Mouse (Mus musculus): ENCODE results near the gene Cemip2. TPM values are rescaled to one million over a fixed set of nuclear protein-coding genes. Genes with fewer than 3 reads are reported as not detected.

Cemip2 gene
- total RNA-seq, 1 experiment from 2014 or later, result 25.8 TPM

- peak; percentile 32 for DNase-seq
Measured at GRCm38 (mm10) chr19:21814433-21815020, 36.4 kb downstream of the Cemip2 start.

GRCm38 (mm10) chr19:21816260-21816659, 38.1 kb downstream of the Cemip2 start:
- no peak for DNase-seq

- DNase-seq, result no peak
Measured at GRCm38 (mm10) chr19:21818021-21818725, 40.0 kb downstream of the Cemip2 start.

- DNase-seq, result peak; percentile 43
Measured at GRCm38 (mm10) chr19:21819585-21819984, 41.4 kb downstream of the Cemip2 start.

GRCm38 (mm10) chr19:21820126-21820525, 42.0 kb downstream of the Cemip2 start:
- DNase-seq, result no peak

- no peak for DNase-seq
Measured at GRCm38 (mm10) chr19:21821877-21822276, 43.7 kb downstream of the Cemip2 start.

DNA sequence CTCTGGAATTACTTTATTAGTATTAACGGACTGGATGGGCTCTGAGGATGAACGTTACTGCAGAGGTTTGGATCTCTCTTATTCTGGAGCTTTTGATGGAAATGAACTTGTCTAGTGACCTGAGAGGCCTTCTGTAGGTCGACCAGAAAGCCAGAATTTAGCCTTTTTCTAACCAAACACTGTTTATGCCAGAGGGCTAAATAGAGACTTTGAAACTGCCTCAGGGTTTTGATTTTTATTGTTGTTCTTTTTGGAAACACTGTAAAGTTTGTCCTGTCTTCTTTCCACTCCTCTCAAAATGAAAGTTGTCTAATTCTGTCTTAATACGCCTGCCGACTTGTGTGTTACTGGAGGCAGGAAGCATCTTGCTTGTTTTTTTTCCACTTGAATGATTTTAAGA, 46.0 kb downstream of the Cemip2 start:
- DNase-seq, result no peak

DNA sequence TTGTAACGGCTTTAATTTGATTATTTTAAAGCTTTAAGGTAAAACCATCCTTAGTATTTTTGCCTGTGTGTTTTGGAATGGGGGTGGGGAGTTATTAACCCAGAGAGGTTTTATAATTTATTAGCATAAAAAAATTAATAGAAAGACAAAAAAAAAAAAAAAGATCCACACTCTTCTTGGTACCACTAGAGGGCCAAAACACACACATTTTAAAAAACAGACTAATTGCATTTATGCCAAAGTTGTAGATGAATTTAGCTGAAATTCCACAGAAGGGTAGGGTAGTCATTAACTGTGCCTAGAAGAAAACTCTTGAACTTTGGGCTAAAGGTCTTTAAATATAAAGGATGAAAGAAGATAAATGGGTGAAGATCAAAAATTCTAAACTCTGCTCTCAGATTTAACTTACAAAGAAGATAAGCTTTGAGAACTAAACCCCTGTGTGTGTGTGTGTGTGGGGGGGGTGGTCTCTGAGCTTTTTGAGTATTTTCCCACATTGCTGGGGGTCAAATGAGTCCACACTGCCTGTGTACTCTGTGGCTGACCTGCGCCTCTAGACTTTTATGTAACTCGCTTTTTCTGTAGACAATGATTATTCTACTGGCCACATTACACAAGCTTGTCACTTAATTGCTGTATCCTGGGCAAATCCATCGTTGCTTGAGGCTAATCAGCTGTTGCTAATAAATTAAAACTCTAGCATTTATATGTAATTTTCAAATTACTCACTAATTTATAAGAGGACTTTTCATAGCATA, 47.2 kb downstream of the Cemip2 start:
- DNase-seq, result no peak

DNA sequence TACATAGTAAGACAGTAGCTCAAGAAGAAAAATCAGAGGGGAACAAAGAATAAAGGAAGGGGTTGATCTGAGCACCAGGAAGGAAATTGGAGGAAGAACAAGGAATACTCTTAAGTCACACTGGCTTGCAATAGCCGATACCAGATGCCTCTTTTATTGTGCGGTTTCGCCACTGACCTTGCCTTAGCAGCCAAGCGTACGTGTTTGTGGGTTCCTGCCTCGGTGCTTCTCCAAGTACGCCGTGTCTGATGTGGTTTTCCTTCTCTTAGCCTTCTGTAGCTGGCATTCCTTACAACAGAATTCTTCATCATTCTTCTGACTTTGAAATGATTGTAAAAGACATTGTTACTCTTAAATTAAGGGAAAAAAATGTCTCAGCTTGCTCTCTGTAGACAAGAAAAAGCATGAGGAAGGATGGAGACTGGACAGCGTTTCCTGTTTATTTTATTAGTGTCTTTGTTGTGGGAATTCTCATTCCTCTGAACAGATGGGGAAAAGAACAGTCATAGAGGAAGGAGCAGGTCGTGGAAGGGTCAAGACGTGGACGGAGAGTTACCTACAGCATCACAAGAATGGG, 55.4 kb downstream of the Cemip2 start:
- DNase-seq, result no peak

- no peak for DNase-seq
Measured at GRCm38 (mm10) chr19:21834952-21835351, 56.8 kb downstream of the Cemip2 start.

GRCm38 (mm10) chr19:21850721-21851120, 72.6 kb downstream of the Cemip2 start:
- no peak for DNase-seq

DNA sequence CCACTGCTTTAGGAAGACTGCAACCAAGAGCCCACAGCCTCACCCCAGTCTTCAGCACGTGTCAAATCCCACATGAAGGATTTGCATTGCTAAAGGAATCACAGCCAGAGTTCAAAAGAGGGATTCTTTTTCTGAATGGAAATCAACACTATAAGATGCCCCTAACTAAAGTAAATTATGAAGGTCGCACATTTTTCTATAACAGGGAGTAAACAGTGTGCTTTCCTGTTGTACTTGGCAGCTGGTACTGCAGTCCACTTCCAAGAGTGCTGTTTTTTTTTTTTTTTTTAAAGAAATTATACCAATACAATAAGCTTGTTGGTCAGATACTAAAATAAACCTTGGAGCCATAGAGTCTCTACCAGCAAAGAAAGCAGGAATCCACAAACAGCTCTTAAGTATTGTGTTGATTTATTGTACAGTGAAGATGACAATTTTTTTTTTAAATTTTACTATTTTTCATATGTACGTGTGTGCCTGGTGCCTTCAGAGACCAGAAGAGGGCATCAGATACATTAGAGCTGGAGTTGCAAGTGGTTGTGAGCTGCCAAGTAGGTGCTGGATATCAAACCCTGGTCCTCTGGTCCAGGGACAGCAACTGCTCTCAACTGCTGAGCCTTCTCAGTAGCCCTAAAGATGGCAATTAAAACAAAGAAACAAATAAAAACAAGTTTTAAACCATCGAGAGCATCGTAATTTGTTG, 76.5 kb downstream of the Cemip2 start:
- DNase-seq, result no peak

DNA sequence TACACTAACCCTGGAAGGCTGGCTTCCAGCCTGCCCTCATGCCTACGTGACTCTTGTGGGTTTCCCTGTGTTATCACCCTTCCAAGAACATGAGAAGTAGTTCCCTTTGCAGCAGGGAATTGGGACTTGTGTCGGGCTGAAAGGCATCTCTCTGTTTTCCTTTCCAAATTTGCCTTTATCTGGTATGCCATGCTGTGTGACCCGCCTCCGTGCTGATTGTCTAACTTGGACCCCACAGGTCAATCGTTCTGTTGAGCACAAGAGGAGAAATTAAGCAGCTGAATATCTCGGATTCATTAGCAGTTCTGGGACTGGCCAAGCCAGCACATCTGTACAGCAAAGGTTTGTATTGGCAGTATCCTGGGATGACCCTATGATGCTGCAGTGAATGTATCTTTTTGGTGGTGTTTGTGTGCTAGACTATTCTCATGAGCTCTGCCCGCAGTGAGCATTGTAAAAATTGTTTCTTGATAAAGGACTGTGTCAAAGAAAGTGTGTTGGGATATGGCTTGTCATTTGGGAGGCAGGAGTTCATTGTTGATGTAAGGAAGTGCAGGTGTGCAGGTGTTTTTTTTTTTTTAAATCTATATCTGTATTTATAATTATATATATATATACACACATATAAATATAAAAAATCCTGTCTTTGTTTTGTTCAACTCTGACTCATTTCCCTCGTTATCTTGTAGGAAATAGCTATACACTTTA, 77.4 kb downstream of the Cemip2 start:
- DNase-seq, result no peak

- no peak for DNase-seq
Measured at GRCm38 (mm10) chr19:21858846-21859521, 80.8 kb downstream of the Cemip2 start.

- DNase-seq, result no peak
Measured at GRCm38 (mm10) chr19:21860132-21860531, 82.0 kb downstream of the Cemip2 start.

DNA sequence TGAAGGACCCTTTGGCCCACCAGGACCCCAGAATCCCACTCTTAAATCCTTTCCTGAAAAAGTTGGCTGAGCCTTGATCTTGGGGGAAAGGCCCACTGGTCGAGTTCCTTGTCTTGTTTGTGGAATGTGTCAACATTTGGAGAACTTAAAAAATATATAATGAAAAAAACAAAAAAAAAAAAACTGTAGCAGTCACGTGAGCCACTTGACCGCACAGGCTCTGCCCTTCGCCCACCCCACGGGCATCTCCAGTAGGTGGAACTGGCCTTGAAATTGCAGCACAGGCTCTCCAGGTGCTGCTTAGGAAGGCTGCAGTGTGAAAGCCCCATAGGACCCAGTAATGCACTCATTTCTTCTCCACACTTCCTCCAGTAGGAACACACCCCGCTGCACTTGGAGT, 82.8 kb downstream of the Cemip2 start:
- DNase-seq, result no peak

- DNase-seq, result no peak
Measured at GRCm38 (mm10) chr19:21862289-21862990, 84.3 kb downstream of the Cemip2 start.

GRCm38 (mm10) chr19:21862991-21863931, 85.1 kb downstream of the Cemip2 start:
- DNase-seq, result no peak
